10 mouse cellular contexts compared by ENCODE assay signal in genomic region chr14:101327421-101327820, GRCm38 (mm10).
A peak's percentile ranks its signal among the peaks of the same experiment; 100 is the strongest.
DNase-seq lines count a peak whose midpoint lies in the region; ATAC-seq and TF ChIP-seq lines count a peak whose summit lies in the region.
"Had no signal": no experiment of that assay in that cellular context is flagged by ENCODE, and none has a peak within 500 bp of the region (broad histone marks: within the 10 kb centered on the region; RNA-seq: fewer than 3 reads in every experiment).

No protein-coding gene starts in this region.

- no peak overlapping the region for H3K27ac ChIP-seq in liver, postnatal 0 days (ENCODE audit: low read depth)
- H3K27ac ChIP-seq: embryonic facial prominence, embryonic 15.5 days; liver, embryonic 15.5 days had no signal

- no peaks in the 10 kb centered on the region for H3K9me3 ChIP-seq in liver, postnatal 0 days (ENCODE audit: low read length)
- H3K9me3 ChIP-seq: embryonic facial prominence, embryonic 15.5 days; liver, embryonic 15.5 days had no signal

- 70% methylated on average over 6 of the region's 6 CpGs for WGBS in liver, postnatal 0 days (ENCODE audit: insufficient replicate concordance)

- no peak for TF ChIP-seq EP300 in liver, postnatal 0 days (IDR thresholded peaks at IDR 0.05; ENCODE audit: low read depth)

- TF ChIP-seq CTCF in liver, postnatal 0 days (IDR thresholded peaks at IDR 0.05; ENCODE audit: low read depth): no peak

- peak; percentile 6 for DNase-seq in right cerebral cortex, postnatal 14 days
- no peak for DNase-seq in right cerebral cortex, adult 2 months (ENCODE audit: low spot score in 2 of 2)
- peak; percentile 48 to 65 for DNase-seq in cerebellum, postnatal 25 days
- DNase-seq in layer of hippocampus, postnatal 36 days: peak; percentile 4 to 13
- DNase-seq in right cerebral cortex, postnatal 4 days: peak; percentile 14
- no peak for DNase-seq in liver, postnatal 0 days
- no peak for DNase-seq in adipocyte (ENCODE audit: low spot score)
- DNase-seq in thymus, postnatal 14 days: no peak

- H3K4me3 ChIP-seq in liver, postnatal 0 days (ENCODE audit: low read depth, low read length): no peak overlapping the region
- H3K4me3 ChIP-seq: embryonic facial prominence, embryonic 15.5 days; liver, embryonic 15.5 days had no signal

- ATAC-seq in liver, postnatal 0 days: no peak

- no peak overlapping the region for H3K9ac ChIP-seq in liver, postnatal 0 days (replicated peaks)
- H3K9ac ChIP-seq: embryonic facial prominence, embryonic 15.5 days; liver, embryonic 15.5 days had no signal

- no peaks in the 10 kb centered on the region for H3K4me1 ChIP-seq in liver, postnatal 0 days (ENCODE audit: insufficient read depth)
- H3K4me1 ChIP-seq: embryonic facial prominence, embryonic 15.5 days; liver, embryonic 15.5 days had no signal

- H3K36me3 ChIP-seq in liver, postnatal 0 days (replicated peaks; ENCODE audit: insufficient read depth, low read length): no peaks in the 10 kb centered on the region
- H3K36me3 ChIP-seq: embryonic facial prominence, embryonic 15.5 days; liver, embryonic 15.5 days had no signal

- no peaks in the 10 kb centered on the region for H3K27me3 ChIP-seq in liver, postnatal 0 days (ENCODE audit: insufficient read depth, low read length)
- H3K27me3 ChIP-seq: embryonic facial prominence, embryonic 15.5 days; liver, embryonic 15.5 days had no signal

- H3K4me2 ChIP-seq in liver, postnatal 0 days (ENCODE audit: low read depth, low read length): no peak overlapping the region
- H3K4me2 ChIP-seq: embryonic facial prominence, embryonic 15.5 days; liver, embryonic 15.5 days had no signal

Comparison
In these comparisons a context has a peak if more than half of its experiments do, and no peak if none do; other contexts are left out.
1. DNase-seq: peak in right cerebral cortex, postnatal 14 days (single experiment), cerebellum, postnatal 25 days (2 of 2), layer of hippocampus, postnatal 36 days (2 of 2) and right cerebral cortex, postnatal 4 days (single experiment); none in right cerebral cortex, adult 2 months (0 of 2), liver, postnatal 0 days (single experiment), adipocyte (single experiment) and thymus, postnatal 14 days (single experiment).